Mouse (Mus musculus) CH12.LX (cell line): Measurements from ENCODE around the gene Gm20388. TPM values are rescaled to one million over a fixed set of nuclear protein-coding genes. Genes with fewer than 3 reads are reported as not detected.

ENCODE experiments used
- DNase-seq: peaks from one replicate; pipeline ENCODE4 v3.0.0-alpha.2; 2013; ENCODE audit errors: extremely low read depth
- H3K27ac ChIP-seq: 2 replicates; pipeline ENCODE4 v1.5.1; 2012; ENCODE audit warnings: low read depth, mild to moderate bottlenecking, control low read depth, moderate library complexity; ENCODE audit not compliant: insufficient read depth
- H3K27me3 ChIP-seq: replicated peaks from 2 replicates; pipeline ENCODE3; 2012; ENCODE audit warnings: inconsistent platforms
- H3K36me3 ChIP-seq, 2 experiments: replicated peaks in 1 of 2; 2 replicates each; pipeline versions ENCODE3 to v1.6.1; 2012; ENCODE audit warnings: inconsistent platforms in 1 of 2, low read length in 1 of 2, mild to moderate bottlenecking in 1 of 2, mixed read lengths in 1 of 2, moderate library complexity in 1 of 2; ENCODE audit not compliant: control insufficient read depth in 1 of 2, insufficient read depth in 1 of 2
- H3K4me1 ChIP-seq, 2 experiments: 2 replicates each; pipeline ENCODE4 v1.6.1; 2012; ENCODE audit warnings: inconsistent platforms in 1 of 2, moderate library complexity in 1 of 2; ENCODE audit not compliant: insufficient read depth in 2 of 2, control insufficient read depth in 1 of 2
- H3K4me2 ChIP-seq: 2 replicates; pipeline ENCODE4 v1.6.1; 2012; ENCODE audit warnings: low read depth, mild to moderate bottlenecking, control low read depth; ENCODE audit not compliant: poor library complexity, insufficient read depth, severe bottlenecking
- H3K4me3 ChIP-seq, 3 experiments: fragments of 150-350 bp in 1 of 3; sonication (generic) in 1 of 3; replicated peaks in 1 of 3; 2 replicates each; pipeline versions ENCODE3 to v1.5.1; 2011 to 2012; ENCODE audit warnings: low read depth in 2 of 3, low read length in 2 of 3, mild to moderate bottlenecking in 2 of 3, moderate library complexity in 2 of 3, control low read depth in 1 of 3, improper control_type of control experiment in 1 of 3, inconsistent platforms in 1 of 3, mixed read lengths in 1 of 3; ENCODE audit not compliant: poor library complexity in 1 of 3
- H3K79me2 ChIP-seq: replicated peaks from 2 replicates; pipeline ENCODE4 v1.6.1; 2012; ENCODE audit warnings: mild to moderate bottlenecking, moderate library complexity; ENCODE audit not compliant: control insufficient read depth, poor library complexity, insufficient read depth, severe bottlenecking; ENCODE audit errors: extremely low read depth
- H3K9ac ChIP-seq: 2 replicates; pipeline ENCODE4 v1.6.1; 2012; ENCODE audit warnings: low read depth, mild to moderate bottlenecking, control low read depth, moderate library complexity; ENCODE audit not compliant: insufficient read depth
- H3K9me3 ChIP-seq: replicated peaks from 2 replicates; pipeline ENCODE3; 2012; ENCODE audit warnings: low read length, inconsistent platforms, mixed read lengths
- BHLHE40 ChIP-seq: IDR thresholded peaks from 2 replicates; pipeline ENCODE4 v1.6.1; 2011; ENCODE audit warnings: mild to moderate bottlenecking, low read depth, low read length, improper control_type of control experiment
- CHD1 ChIP-seq: IDR thresholded peaks from 2 replicates; pipeline ENCODE4 v1.6.1; 2012; ENCODE audit warnings: low read depth, low read length, improper control_type of control experiment, inconsistent platforms
- CHD2 ChIP-seq: IDR thresholded peaks from 2 replicates; pipeline ENCODE4 v1.6.1; 2011; ENCODE audit warnings: low read length, improper control_type of control experiment
- CTCF ChIP-seq, 2 experiments: IDR thresholded peaks in 1 of 2; conservative IDR thresholded peaks in 1 of 2; 2 replicates each; pipeline ENCODE4 v1.5.1; 2011 to 2012; ENCODE audit warnings: low read depth in 2 of 2, low read length in 2 of 2, improper control_type of control experiment in 1 of 2, inconsistent platforms in 1 of 2, mild to moderate bottlenecking in 1 of 2, moderate library complexity in 1 of 2
- E2F4 ChIP-seq: IDR thresholded peaks from 2 replicates; pipeline ENCODE4 v1.6.1; 2011; ENCODE audit warnings: low read depth, low read length, improper control_type of control experiment; ENCODE audit not compliant: insufficient replicate concordance
- EP300 ChIP-seq: IDR thresholded peaks from 2 replicates; pipeline ENCODE4 v1.6.1; 2011; ENCODE audit warnings: low read length, improper control_type of control experiment
- ETS1 ChIP-seq: conservative IDR thresholded peaks from 2 replicates; pipeline ENCODE4 v1.6.1; 2012; ENCODE audit warnings: low read depth, mild to moderate bottlenecking, inconsistent platforms, low read length, improper control_type of control experiment, moderate library complexity
- GABPA ChIP-seq: IDR thresholded peaks from 2 replicates; pipeline ENCODE4 v1.6.1; 2012; ENCODE audit warnings: low read depth, low read length, improper control_type of control experiment, inconsistent platforms; ENCODE audit not compliant: insufficient replicate concordance
- HCFC1 ChIP-seq: IDR thresholded peaks from 2 replicates; pipeline ENCODE4 v1.6.1; 2012; ENCODE audit warnings: low read depth, mild to moderate bottlenecking, inconsistent platforms, low read length, improper control_type of control experiment
- IRF4 ChIP-seq: IDR thresholded peaks from 2 replicates; pipeline ENCODE4 v1.6.1; 2014; ENCODE audit warnings: low read depth, mild to moderate bottlenecking, inconsistent platforms, low read length, improper control_type of control experiment
- JUN ChIP-seq: IDR thresholded peaks from 2 replicates; pipeline ENCODE4 v1.6.1; 2011; ENCODE audit warnings: low read depth, mild to moderate bottlenecking, low read length, improper control_type of control experiment, moderate library complexity; ENCODE audit not compliant: insufficient read depth
- JUND ChIP-seq: conservative IDR thresholded peaks from 2 replicates; pipeline ENCODE4 v1.6.1; 2011; ENCODE audit warnings: low read depth, low read length, improper control_type of control experiment
- KAT2A ChIP-seq: IDR thresholded peaks from 2 replicates; pipeline ENCODE4 v1.6.1; 2012; ENCODE audit warnings: low read length, improper control_type of control experiment, inconsistent platforms; ENCODE audit not compliant: insufficient replicate concordance
- MAX ChIP-seq: IDR thresholded peaks from 2 replicates; pipeline ENCODE4 v1.6.1; 2011; ENCODE audit warnings: low read length, improper control_type of control experiment
- MAZ ChIP-seq: IDR thresholded peaks from 2 replicates; pipeline ENCODE4 v1.6.1; 2012; ENCODE audit warnings: low read depth, mild to moderate bottlenecking, inconsistent platforms, low read length, improper control_type of control experiment, moderate library complexity
- MEF2A ChIP-seq: IDR thresholded peaks from 2 replicates; pipeline ENCODE4 v1.6.1; 2014; ENCODE audit warnings: low read depth, mild to moderate bottlenecking, inconsistent platforms, low read length, improper control_type of control experiment, borderline replicate concordance
- MXI1 ChIP-seq: IDR thresholded peaks from 2 replicates; pipeline ENCODE4 v1.6.1; 2011; ENCODE audit warnings: mild to moderate bottlenecking, low read depth, low read length, improper control_type of control experiment
- NELFE ChIP-seq: IDR thresholded peaks from 2 replicates; pipeline ENCODE4 v1.6.1; 2011; ENCODE audit warnings: low read depth, low read length, improper control_type of control experiment
- NRF1 ChIP-seq: IDR thresholded peaks from 2 replicates; pipeline ENCODE4 v1.6.1; 2014; ENCODE audit warnings: low read depth, mild to moderate bottlenecking, inconsistent platforms, low read length, improper control_type of control experiment, moderate library complexity
- PAX5 ChIP-seq: IDR thresholded peaks from 2 replicates; pipeline ENCODE4 v1.6.1; 2012; ENCODE audit warnings: low read length, inconsistent platforms, mixed read lengths
- POLR2A ChIP-seq: IDR thresholded peaks from 2 replicates; pipeline ENCODE4 v1.6.1; 2011; ENCODE audit warnings: low read depth, mild to moderate bottlenecking, improper control_type of control experiment, low read length
- POLR2AphosphoS2 ChIP-seq: IDR thresholded peaks from 2 replicates; pipeline ENCODE4 v1.6.1; 2011; ENCODE audit warnings: low read depth, low read length, improper control_type of control experiment
- RAD21 ChIP-seq: IDR thresholded peaks from 2 replicates; pipeline ENCODE4 v1.6.1; 2011; ENCODE audit warnings: low read depth, mild to moderate bottlenecking, low read length, improper control_type of control experiment, moderate library complexity
- SIN3A ChIP-seq: IDR thresholded peaks from 2 replicates; pipeline ENCODE4 v1.6.1; 2012; ENCODE audit warnings: low read length, improper control_type of control experiment, inconsistent platforms
- TBP ChIP-seq: conservative IDR thresholded peaks from 2 replicates; pipeline ENCODE4 v1.6.1; 2011; ENCODE audit warnings: low read depth, low read length, improper control_type of control experiment
- USF1 ChIP-seq: IDR thresholded peaks from 2 replicates; pipeline ENCODE4 v1.6.1; 2014; ENCODE audit warnings: low read depth, mild to moderate bottlenecking, inconsistent platforms, low read length, improper control_type of control experiment
- USF2 ChIP-seq: conservative IDR thresholded peaks from 2 replicates; pipeline ENCODE4 v1.6.1; 2011; ENCODE audit warnings: low read depth, low read length, improper control_type of control experiment
- ZC3H11A ChIP-seq: IDR thresholded peaks from 2 replicates; pipeline ENCODE4 v1.6.1; 2012; ENCODE audit warnings: low read depth, mild to moderate bottlenecking, inconsistent platforms, low read length, improper control_type of control experiment
- ZKSCAN1 ChIP-seq: IDR thresholded peaks from 2 replicates; pipeline ENCODE4 v1.6.1; 2012; ENCODE audit warnings: low read depth, inconsistent platforms, low read length, improper control_type of control experiment, borderline replicate concordance
- ZMIZ1 ChIP-seq: IDR thresholded peaks from 2 replicates; pipeline ENCODE4 v1.6.1; 2012; ENCODE audit warnings: low read depth, mild to moderate bottlenecking, inconsistent platforms, low read length, improper control_type of control experiment
- ZNF384 ChIP-seq: IDR thresholded peaks from 2 replicates; pipeline ENCODE4 v1.6.1; 2012; ENCODE audit warnings: low read depth, low read length, improper control_type of control experiment, inconsistent platforms
- dilution Hi-C: fragments of 300-500 bp; cut with MboI; formaldehyde crosslinking; loops from 2 replicates; pipeline ENCODE4 v1.14.3; 2020; ENCODE audit warnings: low sequenced_read_pairs; ENCODE audit not compliant: extremely low pct_unique_long_range_greater_than_20kb, extremely low pct_ligation_motif_present
- in situ Hi-C: fragments of 300-500 bp; cut with MboI; formaldehyde crosslinking; loops from 3 replicates; pipeline ENCODE4 v1.14.3; 2019; ENCODE audit warnings: low sequenced_read_pairs, low pct_ligation_motif_present, low pct_unique_long_range_greater_than_20kb, mixed read lengths
- polyA plus RNA-seq: library from polyadenylated mRNA; unstranded; fragments of >175 nt; gene quantifications from 2 replicates; pipeline ENCODE4 v1.2.1, GENCODE M21; 2012; ENCODE audit warnings: low read depth; ENCODE audit not compliant: insufficient read length
- total RNA-seq, 2 experiments: library from RNA; depleted of rRNA; stranded (reverse); fragments of 300-350 nt in 1 of 2; fragments of >200 nt in 1 of 2; gene quantifications; 2 replicates each; pipeline ENCODE4 v1.2.3; 2012 to 2014

The Gm20388 gene
- total and polyA plus RNA-seq, 3 experiments: 14.8 to 26.3 (median 22.2) TPM

- H3K9me3 ChIP-seq: no peaks in the 10 kb centered on the region
- H3K27ac ChIP-seq: peak overlapping the region; percentile 14
- H3K79me2 ChIP-seq: no peaks in the 10 kb centered on the region
- peak; percentile 25 for DNase-seq
- dilution Hi-C loops (no loop called here), in situ Hi-C loops (no loop called here)
- TF ChIP-seq MAZ (no peak), ZNF384 (no peak), ZC3H11A (no peak), JUND (no peak), NRF1 (no peak), GABPA (no peak), IRF4 (no peak), TBP (no peak), HCFC1 (no peak), BHLHE40 (no peak), USF1 (no peak), MXI1 (no peak), SIN3A (no peak), MAX (no peak)
- no peak overlapping the region for H3K9ac ChIP-seq
- H3K4me1 ChIP-seq: peaks cover 52 to 81% of the 10 kb centered on the region in 2 experiments
- H3K4me3 ChIP-seq: no peak overlapping the region
- H3K36me3 ChIP-seq: no peaks in the 10 kb centered on the region
- peaks cover 10% of the 10 kb centered on the region for H3K27me3 ChIP-seq
- no peak overlapping the region for H3K4me2 ChIP-seq
Measured at GRCm38 (mm10) chr8:120462611-120463010, 552.0 kb downstream of the Gm20388 start.

- dilution Hi-C loops: no loop called here
- peak; percentile 80 for DNase-seq
- Histone ChIP-seq H3K9ac (no peak overlapping the region), H3K4me3 (no peak overlapping the region), H3K4me1 (peaks cover 60 to 80% of the 10 kb centered on the region in 2 experiments), H3K4me2 (no peak overlapping the region), H3K27ac (peak overlapping the region; percentile 45; the same call in 1 of the 2 replicates), H3K9me3 (no peaks in the 10 kb centered on the region), H3K27me3 (peaks cover 10% of the 10 kb centered on the region), H3K36me3 (no peaks in the 10 kb centered on the region), H3K79me2 (no peaks in the 10 kb centered on the region)
- in situ Hi-C loops: no loop called here
- TF ChIP-seq RAD21: peak; percentile 0
- 0 out of 2 replicates have a peak, but pooled peaks have one; percentile 56 for TF ChIP-seq SIN3A
- no peak for TF ChIP-seq CTCF (conservative IDR thresholded peaks at IDR 0.05 in 1 of 2, IDR thresholded peaks at IDR 0.05 in 1 of 2; ENCODE audit: low read depth in 2 of 2, low read length in 2 of 2)
- no peak for TF ChIP-seq E2F4
- TF ChIP-seq HCFC1: no peak
- no peak for TF ChIP-seq NELFE
- TF ChIP-seq USF1: peak; percentile 60
- no peak for TF ChIP-seq KAT2A
- no peak for TF ChIP-seq ZMIZ1
- peak; percentile 15; the same call in 1 of the 2 replicates for TF ChIP-seq ZKSCAN1
- peak; percentile 89 for TF ChIP-seq MAX
- no peak for TF ChIP-seq CHD2
- TF ChIP-seq POLR2AphosphoS2: no peak
- TF ChIP-seq MXI1: peak; percentile 84
- peak; percentile 94 for TF ChIP-seq BHLHE40
- TF ChIP-seq ZC3H11A: no peak
- no peak for TF ChIP-seq NRF1
- peak; percentile 78 for TF ChIP-seq MEF2A
- TF ChIP-seq PAX5: no peak
- no peak for TF ChIP-seq TBP
- TF ChIP-seq MAZ: peak; percentile 67; the same call in 1 of the 2 replicates
- peak; percentile 17 for TF ChIP-seq EP300
- TF ChIP-seq ZNF384: peak; percentile 95
- TF ChIP-seq CHD1: no peak
- TF ChIP-seq JUND: no peak
- TF ChIP-seq ETS1: peak; percentile 87
- no peak for TF ChIP-seq USF2
- TF ChIP-seq GABPA: no peak
- TF ChIP-seq JUN: peak; percentile 29; the same call in 1 of the 2 replicates
- TF ChIP-seq POLR2A: no peak
Measured at GRCm38 (mm10) chr8:120463918-120464584, 553.4 kb downstream of the Gm20388 start.
